Mouse (Mus musculus): Measurements from ENCODE around the gene Usp46.
"Not testable (repeated sequence)": the region's sequence is repeated elsewhere in the genome, so short reads cannot be mapped to it uniquely, and the experiment has no call there.

Usp46 gene

DNA sequence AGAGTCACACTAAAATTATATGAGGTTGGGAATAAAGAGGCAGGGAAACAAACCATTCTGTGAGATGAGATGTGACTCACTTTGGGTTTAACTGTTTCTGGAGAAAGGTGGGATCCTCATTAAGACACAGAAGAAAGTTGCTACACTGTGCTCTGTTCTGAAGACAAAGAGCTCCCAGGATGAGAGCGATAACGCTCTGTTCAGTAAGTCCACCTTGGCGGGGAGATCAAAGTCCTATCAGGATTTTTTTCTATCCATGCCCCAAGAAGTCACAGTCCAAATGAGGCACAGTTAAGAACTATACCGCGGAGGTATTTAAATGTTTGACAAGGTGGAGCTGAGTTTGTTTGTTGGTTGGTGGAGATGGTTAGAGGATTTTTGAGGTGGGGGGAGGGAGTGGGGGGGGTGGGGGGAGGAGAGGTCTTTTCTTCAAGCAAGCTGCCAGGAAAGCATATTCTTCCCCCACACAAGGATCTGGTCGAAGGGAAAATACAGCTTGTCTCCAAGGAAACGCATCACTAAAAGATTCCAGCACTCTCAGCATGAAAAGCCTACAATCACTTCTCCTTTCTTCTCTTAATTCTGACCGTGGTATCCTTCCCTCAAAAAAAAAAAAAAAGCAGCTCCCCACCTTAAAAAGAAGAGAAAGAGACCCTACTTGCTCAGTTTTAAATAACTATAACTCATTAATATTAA, 49.2 kb downstream of the Usp46 start:
- no peak for DNase-seq

DNA sequence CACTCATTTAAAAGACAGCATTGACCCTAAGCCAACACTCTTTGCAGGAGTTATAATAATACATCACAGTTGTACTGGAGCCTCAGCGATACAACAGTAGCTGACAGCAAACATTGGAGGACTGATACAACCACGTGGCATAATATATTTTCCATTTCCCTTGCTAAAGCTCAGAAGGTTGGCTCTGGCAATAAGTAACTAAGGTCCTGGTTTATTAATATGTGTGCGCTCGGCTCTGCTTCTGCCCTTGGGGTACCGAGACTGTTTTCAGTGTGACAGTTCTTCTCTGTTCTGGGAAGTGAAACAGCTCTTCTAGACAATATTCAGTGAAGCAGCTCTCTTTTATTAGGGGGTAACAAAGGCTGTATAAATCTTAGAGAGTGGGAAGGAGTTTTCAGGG, 50.7 kb downstream of the Usp46 start:
- DNase-seq: no peak

DNA sequence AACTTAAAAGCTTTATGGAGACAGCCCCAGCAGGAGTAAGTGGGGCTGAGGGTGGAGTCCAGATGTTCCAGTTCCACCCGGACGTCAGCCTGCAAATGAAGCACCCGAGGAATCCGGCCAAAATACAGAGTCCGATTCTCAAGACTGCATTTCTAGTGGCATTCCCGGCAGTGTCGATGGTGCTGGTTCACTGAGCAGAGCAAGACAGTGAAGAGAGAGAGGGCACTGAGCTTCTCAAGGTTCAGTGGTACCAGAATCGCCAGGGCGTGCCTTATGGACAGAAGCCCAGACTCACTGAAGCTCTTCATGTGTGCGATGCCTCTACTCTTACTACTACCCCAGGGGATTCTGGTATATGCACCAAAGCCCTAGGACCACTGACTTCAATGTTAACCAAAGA, 56.6 kb downstream of the Usp46 start:
- no peak for DNase-seq

DNA sequence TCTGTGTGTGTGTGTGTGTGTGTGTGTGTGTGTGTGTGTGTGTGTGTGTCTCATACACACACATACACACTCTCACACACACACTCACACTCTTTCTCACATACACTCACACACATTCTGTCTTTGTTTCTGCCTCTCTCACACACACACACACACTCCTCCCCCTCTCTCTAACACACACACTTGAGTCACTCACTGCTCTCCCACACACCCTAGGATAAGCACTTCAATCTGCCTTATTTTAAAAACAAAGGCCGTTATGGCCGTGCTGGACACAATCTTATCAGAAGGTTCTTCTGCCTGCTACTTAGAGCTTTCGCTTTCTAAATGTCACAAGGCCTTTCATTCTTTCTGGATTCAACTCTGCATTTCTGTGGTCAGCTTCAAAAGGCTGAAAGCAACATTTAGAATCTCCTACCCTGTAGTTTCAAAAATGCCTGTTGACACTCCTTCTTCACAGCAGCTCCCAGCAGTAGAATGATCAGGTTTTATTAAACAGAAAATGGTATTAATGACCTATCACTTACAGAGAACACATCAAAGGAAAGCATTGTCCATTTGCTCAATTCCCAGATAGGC, 60.6 kb downstream of the Usp46 start:
- no peak for DNase-seq

DNA sequence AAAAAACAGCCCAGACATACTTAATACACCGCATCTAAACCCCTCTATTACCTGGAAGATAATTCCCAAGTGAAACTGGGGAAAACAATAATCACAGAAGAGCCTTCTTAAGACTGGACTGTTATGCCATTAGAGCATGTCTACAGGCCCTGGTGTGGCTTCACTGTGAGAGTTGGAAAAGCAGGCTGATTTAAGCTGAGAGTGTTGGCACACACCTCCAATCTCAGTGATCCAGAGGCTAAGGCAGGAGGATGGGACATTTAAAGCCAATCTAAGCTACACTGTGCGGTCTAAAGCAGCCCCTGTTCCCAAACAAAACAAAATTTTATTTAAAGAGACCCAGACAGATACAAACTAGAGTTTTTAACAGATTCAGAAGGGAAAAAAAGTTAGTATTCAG, 62.3 kb downstream of the Usp46 start:
- DNase-seq: no peak

- DNase-seq: no peak
Observed at GRCm38 (mm10) chr5:74001743-74002142, 66.5 kb downstream of the Usp46 start.

GRCm38 (mm10) chr5:73998966-73999365, 69.3 kb downstream of the Usp46 start:
- no peak for DNase-seq

DNA sequence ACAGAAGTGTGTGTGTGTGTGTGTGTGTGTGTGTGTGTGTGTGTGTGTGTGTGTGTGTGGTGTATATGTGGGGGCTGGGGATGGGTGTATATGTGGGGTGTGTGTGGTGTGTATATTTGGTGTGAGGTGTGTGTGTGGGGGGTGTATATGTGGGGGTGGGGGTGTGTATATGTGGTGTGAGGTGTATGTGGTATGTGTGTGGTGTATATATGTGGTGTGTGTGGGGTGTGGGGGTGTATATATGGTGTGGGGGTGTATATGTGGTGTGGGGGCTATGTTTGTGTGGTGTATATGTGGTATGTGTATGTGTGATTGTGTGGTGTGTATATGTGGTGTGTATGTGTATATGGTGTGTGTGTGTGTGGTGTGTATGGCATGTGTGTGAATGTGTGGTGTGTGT, 73.4 kb downstream of the Usp46 start:
- DNase-seq: no peak

DNA sequence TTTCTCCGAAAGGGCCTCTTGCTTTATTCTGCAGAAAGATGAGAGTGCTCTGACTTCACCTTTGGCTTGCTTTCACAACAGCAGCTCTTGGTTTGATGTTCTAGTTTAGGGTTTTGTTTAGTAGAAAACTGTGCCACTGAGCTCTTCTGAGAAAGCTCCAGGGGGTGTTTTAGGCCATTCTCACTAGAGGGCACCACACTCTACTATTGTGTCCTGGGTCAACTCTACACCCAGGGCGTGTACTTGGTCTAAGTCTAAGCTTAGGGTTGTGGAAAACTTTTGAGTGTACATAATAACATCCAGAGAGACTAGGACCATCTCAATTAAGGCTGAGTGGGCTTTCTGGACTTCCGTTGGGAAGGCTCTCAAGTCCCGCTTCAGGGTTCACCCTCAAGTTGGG, 74.7 kb downstream of the Usp46 start:
- DNase-seq: peak; percentile 30

- no peak for DNase-seq
Observed at GRCm38 (mm10) chr5:73992321-73992720, 75.9 kb downstream of the Usp46 start.

- DNase-seq: no peak
Observed at GRCm38 (mm10) chr5:73989532-73989931, 78.7 kb downstream of the Usp46 start.

DNA sequence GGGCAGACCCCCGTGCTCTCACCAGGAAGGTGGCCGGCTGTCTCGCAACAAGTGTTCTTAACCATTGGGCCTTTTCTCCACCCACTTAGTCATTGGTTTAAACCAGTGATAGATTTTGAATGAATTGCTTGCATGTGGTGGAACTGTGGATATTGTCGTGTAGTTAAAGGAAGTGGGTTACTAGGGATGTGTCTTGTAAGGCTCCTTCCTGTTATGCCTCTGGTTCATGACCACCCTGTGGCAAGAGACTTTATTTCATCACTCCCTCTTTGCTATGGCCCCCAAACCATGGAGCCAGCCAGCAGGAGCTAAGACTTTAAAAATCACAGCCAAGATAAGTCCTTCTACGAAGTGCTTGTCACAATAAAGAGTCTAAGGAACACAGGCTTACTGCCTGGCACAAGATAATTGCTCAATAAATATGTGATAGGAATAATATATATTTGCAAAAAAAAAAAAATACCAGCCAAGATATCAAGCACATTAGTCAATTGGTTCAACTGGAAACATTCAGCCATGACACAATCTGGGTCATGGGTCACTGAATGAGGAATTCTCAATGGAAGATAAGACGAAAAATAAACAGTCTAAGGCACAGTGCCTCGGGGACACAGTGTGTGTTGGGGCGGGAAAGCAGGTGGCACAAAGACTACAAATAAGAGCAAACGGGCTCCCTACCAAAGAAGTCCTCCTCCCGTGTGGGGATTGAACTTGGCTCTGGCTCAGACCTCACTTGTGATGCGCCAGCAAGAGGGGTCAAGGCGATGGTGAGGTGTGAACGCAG, 80.3 kb downstream of the Usp46 start:
- DNase-seq: no peak

- no peak for DNase-seq
Observed at GRCm38 (mm10) chr5:73977426-73977825, 90.8 kb downstream of the Usp46 start.

GRCm38 (mm10) chr5:73971701-73972100, 96.5 kb downstream of the Usp46 start:
- no peak for DNase-seq

GRCm38 (mm10) chr5:73970024-73970628, 98.1 kb downstream of the Usp46 start:
- no peak for DNase-seq

DNA sequence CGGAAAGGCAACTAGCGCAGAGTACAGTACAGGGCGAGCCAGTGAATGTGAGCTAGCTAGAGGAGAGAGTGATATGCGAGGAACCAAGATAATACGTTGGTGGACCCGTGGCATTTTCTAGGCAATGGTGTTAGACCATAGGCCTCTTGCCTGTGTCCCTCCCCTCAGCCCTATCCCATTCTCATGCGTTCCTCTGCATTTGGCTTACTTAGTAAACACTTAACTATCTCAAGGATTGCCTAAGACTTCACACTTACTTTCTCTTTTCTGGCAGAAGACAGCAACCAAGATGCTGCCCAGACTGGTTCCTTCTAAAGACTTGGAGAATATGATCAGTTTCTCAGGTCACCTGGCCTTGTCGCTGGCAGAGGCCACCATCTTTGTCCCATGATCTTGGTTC, 98.9 kb downstream of the Usp46 start:
- no peak for DNase-seq

DNA sequence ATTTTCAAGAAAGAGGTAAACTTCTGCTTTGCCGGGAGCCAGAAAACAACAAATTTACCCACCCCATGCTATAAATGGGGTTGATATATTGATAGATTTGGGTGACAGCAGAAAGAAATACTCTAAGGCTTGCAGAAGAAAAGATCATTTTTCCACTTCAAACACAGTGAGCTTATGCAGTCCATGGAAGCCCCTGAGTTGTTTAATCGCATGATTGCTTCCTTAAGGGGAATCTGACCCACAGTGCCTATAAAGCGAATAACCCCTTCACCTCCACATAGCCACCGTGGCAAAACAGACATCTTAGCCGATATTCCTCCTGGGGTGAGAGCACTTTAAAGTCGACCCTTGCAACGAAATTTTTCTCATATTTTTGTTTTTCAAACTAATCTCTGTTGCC, 108.5 kb downstream of the Usp46 start:
- DNase-seq: no peak

DNA sequence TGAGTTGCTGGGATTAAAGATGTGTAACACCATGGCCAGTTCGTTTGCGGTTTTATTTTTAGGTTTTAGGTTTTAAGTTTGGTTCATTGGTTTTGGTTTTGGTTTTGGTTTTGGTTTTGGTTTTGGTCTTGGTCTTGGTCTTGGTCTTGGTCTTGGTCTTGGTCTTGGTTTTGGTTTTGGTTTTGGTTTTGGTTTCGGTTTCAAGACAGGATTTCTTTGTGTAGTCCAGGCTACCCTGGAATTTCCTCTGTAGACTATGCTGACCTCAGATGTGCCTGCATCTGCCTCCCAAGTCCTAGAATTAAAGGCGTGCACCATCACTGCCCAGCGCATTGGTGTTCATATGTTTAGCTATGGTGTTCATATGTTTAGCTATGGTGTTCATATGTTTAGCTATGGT, 109.6 kb downstream of the Usp46 start:
- not testable (repeated sequence) for DNase-seq

DNA sequence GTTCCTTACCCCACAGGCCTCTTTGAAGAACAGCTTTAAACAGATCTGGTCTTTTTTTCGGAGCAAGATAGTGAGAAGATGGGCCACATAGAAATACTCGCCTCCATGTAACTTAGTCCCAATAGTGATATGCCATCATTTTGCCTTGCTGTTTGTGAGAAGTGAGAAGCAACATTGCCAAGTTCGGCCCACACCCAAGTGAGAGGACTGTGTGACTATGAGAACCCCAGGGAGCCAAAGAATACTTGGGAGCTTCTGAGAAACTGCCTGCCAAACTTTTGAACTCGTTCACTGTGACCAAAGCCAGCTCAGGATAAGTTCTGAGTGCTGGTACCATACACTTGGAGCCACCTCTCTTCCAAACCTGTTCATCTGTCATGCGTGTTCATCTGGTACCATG, 110.1 kb downstream of the Usp46 start:
- no peak for DNase-seq

GRCm38 (mm10) chr5:73955691-73956090, 112.5 kb downstream of the Usp46 start:
- no peak for DNase-seq

GRCm38 (mm10) chr5:73955005-73955404, 113.2 kb downstream of the Usp46 start:
- peak; percentile 42 for DNase-seq

- no peak for DNase-seq
Observed at GRCm38 (mm10) chr5:73953066-73953614, 115.1 kb downstream of the Usp46 start.

DNA sequence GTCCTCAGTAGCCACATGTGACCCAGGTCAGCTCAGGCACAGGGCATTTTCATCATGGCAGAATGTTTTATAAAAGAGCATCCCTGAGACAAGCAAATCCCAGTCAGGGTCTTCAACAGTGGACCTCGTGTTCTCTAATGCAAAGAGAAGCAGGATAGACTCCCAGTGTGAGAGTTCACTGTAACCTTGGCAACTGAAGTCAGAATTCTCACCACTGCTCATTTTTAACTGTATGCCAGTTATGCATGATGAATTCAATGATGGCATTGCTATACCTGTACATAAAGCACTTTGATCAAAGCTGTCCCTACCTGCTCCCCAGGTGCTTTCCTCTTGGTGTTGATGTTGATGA, 116.6 kb downstream of the Usp46 start:
- no peak for DNase-seq

Data from cerebellum, adult 8-10 months (tissue).